Mouse (Mus musculus) limb, embryonic 13.5 days (tissue): Measurements from ENCODE around the gene Lmtk2. TPM values are rescaled to one million over a fixed set of nuclear protein-coding genes. Genes with fewer than 3 reads are reported as not detected.

Source experiments
- ATAC-seq: fragments of 200-750 bp; cut with Nextera tagmentation; 2 replicates; pipeline ENCODE4 v1.8.0; 2017; ENCODE audit warnings: low read depth, moderate number of reproducible peaks, moderate TSS enrichment; ENCODE audit not compliant: low FRiP score
- H3K27ac ChIP-seq: fragments of 300-500 bp; sonication (generic); 2 replicates; pipeline ENCODE4 v1.5.1; 2015; ENCODE audit warnings: inconsistent platforms, mild to moderate bottlenecking, moderate library complexity
- H3K27me3 ChIP-seq: fragments of 300-500 bp; sonication (generic); 2 replicates; pipeline ENCODE4 v1.6.1; 2015; ENCODE audit warnings: mild to moderate bottlenecking, inconsistent platforms
- H3K36me3 ChIP-seq: fragments of 300-500 bp; sonication (generic); 2 replicates; pipeline ENCODE4 v1.6.1; 2015; ENCODE audit warnings: inconsistent platforms, mild to moderate bottlenecking, moderate library complexity
- H3K4me1 ChIP-seq: fragments of 300-500 bp; sonication (generic); 2 replicates; pipeline ENCODE4 v1.6.1; 2015; ENCODE audit warnings: inconsistent platforms
- H3K4me2 ChIP-seq: fragments of 300-500 bp; sonication (generic); replicated peaks from 2 replicates; pipeline ENCODE4 v1.6.1; 2015; ENCODE audit warnings: inconsistent platforms, mild to moderate bottlenecking, moderate library complexity
- H3K4me3 ChIP-seq: fragments of 300-500 bp; sonication (generic); 2 replicates; pipeline ENCODE4 v1.5.1; 2015; ENCODE audit warnings: moderate library complexity, mild to moderate bottlenecking, inconsistent platforms
- H3K9ac ChIP-seq: fragments of 300-500 bp; sonication (generic); 2 replicates; pipeline ENCODE4 v1.6.1; 2015; ENCODE audit warnings: mild to moderate bottlenecking, inconsistent platforms
- H3K9me3 ChIP-seq: fragments of 300-500 bp; sonication (generic); 2 replicates; pipeline ENCODE4 v1.6.1; 2016; ENCODE audit warnings: inconsistent platforms
- WGBS: fragments of 180-500 bp; shearing (Covaris S2); methylation state at CpG from one replicate; pipeline ENCODE4 v1.1.7; 2015; 5-methylcytosine and 5-hydroxymethylcytosine counted together
- polyA plus RNA-seq: library from polyadenylated mRNA; unstranded; fragments of >200 nt; fragmentation: Nextera tagmentation; extraction: Ambion mirVana; gene quantifications from 2 replicates; pipeline ENCODE4 v1.2.1, GENCODE M21; 2015

Lmtk2 gene
- 3.3 and 3.8 TPM in 2 replicates for polyA plus RNA-seq

DNA sequence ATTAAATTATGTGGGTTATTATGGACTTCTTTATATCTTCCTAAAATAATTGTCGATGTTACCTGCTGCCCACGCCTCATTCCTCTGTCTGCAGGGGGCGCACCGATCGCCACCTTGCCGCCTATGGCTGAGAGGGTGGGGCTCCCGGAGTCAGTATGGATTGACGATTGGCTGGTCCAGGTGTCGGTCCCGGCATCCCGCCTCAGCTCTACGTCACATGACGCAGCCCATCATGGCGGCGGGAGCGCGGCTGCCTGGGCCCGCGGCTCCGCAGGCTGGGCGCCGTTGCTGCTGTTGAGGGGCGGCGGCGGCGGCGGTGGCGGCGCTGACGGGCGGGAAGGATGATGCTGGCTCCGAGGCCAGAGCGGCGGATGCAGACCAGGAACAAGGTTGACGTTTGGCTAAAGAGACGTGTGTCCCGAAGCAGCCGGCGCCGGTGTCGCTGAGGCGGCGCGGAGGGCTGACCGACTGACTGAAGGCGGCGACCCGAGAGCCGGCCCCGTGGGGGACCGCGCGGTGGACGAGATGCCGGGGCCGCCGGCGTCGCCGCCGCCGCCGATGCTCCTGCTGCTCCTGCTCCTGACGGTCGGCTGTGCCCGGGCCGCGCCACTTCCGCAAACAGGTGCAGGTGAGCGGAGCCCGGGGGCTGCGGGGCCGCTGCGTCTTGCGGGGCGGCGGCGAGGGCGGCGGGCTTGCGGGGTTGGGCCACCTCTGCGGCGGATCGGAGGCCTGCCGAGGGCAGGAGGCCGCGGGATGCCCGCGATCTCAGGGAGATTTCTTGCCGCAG is at the start of gene Lmtk2:
Gene Lmtk2, plus strand, starts transcription at position 288 of the 787 bp plus-strand sequence.
- H3K4me1 ChIP-seq = peaks cover 10% of the 10 kb centered on the region
- H3K9ac ChIP-seq = peak within 1 kb of the TSS; percentile 90
- peak within 1 kb of the TSS; percentile 65; the same call in 1 of the 2 replicates for H3K27ac ChIP-seq
- no peaks in the 10 kb centered on the region for H3K9me3 ChIP-seq
- whole genome bisulfite sequencing = under 1% methylated on average over 73 of the region's 90 CpGs
- H3K27me3 ChIP-seq = peaks cover 18% of the 10 kb centered on the region; the same call in 1 of the 2 replicates
- H3K4me2 ChIP-seq = peak within 1 kb of the TSS; percentile 84
- H3K36me3 ChIP-seq = no peaks in the 10 kb centered on the region
- peak within 1 kb of the TSS; percentile 99 for H3K4me3 ChIP-seq
- ATAC-seq = peak; percentile 99

DNA sequence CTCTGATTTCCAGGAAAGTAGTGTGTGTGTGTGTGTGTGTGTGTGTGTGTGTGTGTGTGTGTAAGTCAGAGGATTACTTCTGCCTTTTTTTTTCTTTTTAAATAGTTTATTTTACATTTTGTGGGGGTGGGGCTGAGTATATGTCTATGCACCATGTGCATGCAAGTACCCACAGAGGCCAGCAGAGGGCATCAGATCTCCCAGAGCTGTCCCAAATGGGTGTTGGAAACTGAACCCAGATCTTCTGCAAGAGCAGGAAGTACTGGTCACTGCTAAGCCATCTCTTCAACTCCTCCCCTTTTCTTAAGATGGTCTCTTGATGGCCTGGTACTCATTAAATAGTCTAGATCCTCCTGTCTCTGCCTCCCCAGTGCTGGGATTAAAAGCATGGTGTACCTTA is 49.0 kb upstream of the Lmtk2 start:
- Histone ChIP-seq H3K9me3 (no peaks in the 10 kb centered on the region), H3K9ac (no peak overlapping the region), H3K36me3 (no peaks in the 10 kb centered on the region), H3K4me3 (no peak overlapping the region), H3K4me1 (peaks cover 4% of the 10 kb centered on the region; the same call in 1 of the 2 replicates), H3K27ac (no peak overlapping the region), H3K27me3 (no peaks in the 10 kb centered on the region), H3K4me2 (no peak overlapping the region)
- ATAC-seq = no peak

DNA sequence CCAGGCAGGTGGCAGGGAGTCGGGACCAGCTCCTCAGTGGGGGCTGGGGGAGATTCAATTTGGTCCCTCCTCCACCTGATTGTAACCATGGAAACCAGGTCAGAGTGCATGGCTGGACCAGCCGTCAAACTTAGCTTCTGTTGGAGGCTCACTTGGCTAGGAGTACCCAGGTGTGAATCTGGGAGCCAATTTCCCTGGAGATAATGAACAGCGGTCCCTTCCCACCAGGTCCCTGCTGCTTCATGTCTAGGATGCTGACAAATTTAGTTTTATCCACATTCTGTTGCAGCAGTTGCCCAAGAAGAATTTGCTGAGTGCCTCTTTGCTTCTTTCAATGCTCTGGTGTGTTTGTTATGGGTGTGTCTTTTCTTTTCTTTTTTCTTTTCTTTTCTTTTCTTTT is 46.8 kb upstream of the Lmtk2 start:
- H3K36me3 ChIP-seq = no peaks in the 10 kb centered on the region
- no peak overlapping the region for H3K9ac ChIP-seq
- H3K9me3 ChIP-seq = no peaks in the 10 kb centered on the region
- no peak overlapping the region for H3K4me2 ChIP-seq
- no peaks in the 10 kb centered on the region for H3K27me3 ChIP-seq
- H3K4me1 ChIP-seq = no peaks in the 10 kb centered on the region
- no peak overlapping the region for H3K27ac ChIP-seq
- WGBS = 44% methylated on average over 3 of the region's 3 CpGs
- no peak overlapping the region for H3K4me3 ChIP-seq
- no peak for ATAC-seq

DNA sequence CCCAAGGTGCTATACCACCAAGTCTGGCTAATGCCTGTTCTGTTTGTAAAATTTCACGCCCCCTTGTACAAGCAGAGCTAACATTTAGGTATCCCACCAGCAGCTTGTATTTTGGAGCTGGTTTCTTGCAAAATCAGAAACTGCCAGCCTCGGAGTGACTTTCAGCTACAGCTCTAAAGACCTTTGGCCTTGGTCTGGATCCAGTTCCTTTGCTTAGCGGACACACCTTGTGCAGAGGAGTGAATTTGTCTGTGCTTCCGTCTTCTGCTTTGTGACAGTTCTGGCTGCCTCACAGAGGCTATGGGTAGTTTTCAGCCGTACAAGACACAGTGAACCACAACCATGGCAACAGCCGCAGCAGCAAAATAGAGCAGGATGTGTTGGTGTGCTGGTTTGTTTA is 45.9 kb upstream of the Lmtk2 start:
- Histone ChIP-seq H3K4me1 (no peaks in the 10 kb centered on the region), H3K36me3 (no peaks in the 10 kb centered on the region), H3K9ac (no peak overlapping the region), H3K27me3 (no peaks in the 10 kb centered on the region), H3K4me2 (no peak overlapping the region), H3K4me3 (no peak overlapping the region), H3K27ac (no peak overlapping the region), H3K9me3 (no peaks in the 10 kb centered on the region)
- 93% methylated on average over 6 of the region's 6 CpGs for WGBS
- ATAC-seq = no peak

DNA sequence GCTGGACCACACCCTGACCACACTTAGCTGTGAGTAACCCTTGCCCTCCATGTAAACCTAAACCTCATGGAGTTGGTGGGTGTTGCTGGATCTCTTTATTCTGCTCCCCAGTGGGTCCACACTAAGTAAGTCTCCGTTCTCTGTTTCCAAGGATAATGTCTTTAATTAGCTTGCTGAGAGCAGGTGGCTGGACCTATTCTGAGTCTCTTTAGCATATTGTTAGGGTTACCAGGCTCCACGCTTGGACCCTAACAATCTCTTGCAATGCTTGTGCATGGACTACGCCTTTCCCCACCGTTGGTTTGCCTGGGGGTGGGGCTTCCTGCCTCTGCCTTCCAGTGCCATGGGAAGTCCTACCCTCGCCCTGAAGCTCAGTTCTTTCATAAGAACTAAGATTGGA is 36.1 kb upstream of the Lmtk2 start:
- Histone ChIP-seq H3K36me3 (no peaks in the 10 kb centered on the region), H3K27ac (no peak overlapping the region), H3K27me3 (no peaks in the 10 kb centered on the region), H3K4me3 (no peak overlapping the region), H3K4me1 (no peaks in the 10 kb centered on the region), H3K4me2 (no peak overlapping the region), H3K9ac (no peak overlapping the region), H3K9me3 (0 out of 2 replicates have a peak, but pooled peaks cover 3% of the 10 kb centered on the region)
- ATAC-seq = no peak
- WGBS = 70% methylated on average over 5 of the region's 5 CpGs

DNA sequence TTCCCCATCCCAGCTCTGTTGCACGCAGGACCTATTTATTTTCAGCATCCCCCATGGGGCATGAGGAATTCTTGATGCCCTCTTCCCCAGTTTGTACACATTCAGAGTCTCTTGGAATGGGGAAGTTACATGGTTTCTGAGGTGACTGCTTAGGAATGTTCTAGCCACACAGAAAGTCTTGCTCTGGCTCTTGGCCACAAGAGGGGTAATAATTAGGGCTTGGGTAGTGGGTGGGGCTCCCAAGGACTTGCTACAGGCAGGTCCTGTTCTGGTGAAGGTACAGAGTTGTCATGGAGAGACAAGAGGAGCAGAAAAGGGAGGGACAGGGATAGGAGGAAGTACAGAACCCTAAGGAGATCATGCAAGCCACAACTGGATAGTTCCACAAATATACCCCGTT is 34.2 kb upstream of the Lmtk2 start:
- H3K4me2 ChIP-seq = no peak overlapping the region
- no peaks in the 10 kb centered on the region for H3K36me3 ChIP-seq
- no peak for ATAC-seq
- 0 out of 2 replicates have a peak, but pooled peaks cover 3% of the 10 kb centered on the region for H3K9me3 ChIP-seq
- no peak overlapping the region for H3K27ac ChIP-seq
- H3K4me3 ChIP-seq = no peak overlapping the region
- H3K9ac ChIP-seq = no peak overlapping the region
- 81% methylated on average over 2 of the region's 2 CpGs for WGBS
- H3K27me3 ChIP-seq = no peaks in the 10 kb centered on the region
- no peaks in the 10 kb centered on the region for H3K4me1 ChIP-seq

DNA sequence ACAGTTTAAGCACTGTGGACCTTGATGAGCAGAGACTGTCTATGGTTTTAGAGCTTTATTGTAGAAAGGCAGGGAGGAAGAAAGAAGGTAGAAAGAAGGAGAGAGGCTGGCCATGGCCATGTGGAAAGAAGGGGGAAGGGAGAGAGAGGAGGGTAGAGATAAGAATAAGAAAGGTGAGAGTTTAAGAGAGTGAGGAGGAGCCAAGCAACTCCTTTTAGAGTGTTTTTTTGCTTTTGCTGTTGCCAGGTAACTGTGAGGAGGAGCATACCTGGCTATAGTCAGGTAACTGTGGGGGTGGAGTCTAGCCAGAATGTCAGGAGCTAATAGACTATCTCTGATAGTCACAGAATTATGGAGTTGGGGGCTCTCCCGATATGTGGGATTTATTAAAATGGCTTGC is 30.2 kb upstream of the Lmtk2 start:
- no peak for ATAC-seq

DNA sequence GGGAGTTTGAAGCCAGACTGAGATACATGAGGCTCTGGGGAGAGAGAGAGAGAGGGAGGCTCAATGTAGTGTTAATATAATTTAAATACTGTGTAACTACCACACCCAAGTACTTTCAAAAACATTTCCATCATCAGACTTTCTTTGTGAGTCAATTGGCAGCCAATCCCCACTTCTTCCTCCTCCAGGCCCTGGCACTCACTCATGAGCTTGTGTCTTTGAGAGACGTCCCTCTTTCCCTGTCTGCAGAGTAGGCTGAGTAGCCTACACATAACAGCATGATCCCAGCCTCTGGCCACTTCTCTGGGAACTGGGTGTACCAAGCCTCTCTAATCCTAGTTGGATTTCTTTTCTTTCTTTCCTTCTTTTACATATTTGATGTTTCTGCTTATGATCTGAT is 29.0 kb upstream of the Lmtk2 start:
- Histone ChIP-seq H3K27ac (no peak overlapping the region), H3K9ac (no peak overlapping the region), H3K9me3 (0 out of 2 replicates have a peak, but pooled peaks cover 3% of the 10 kb centered on the region), H3K4me2 (no peak overlapping the region), H3K27me3 (no peaks in the 10 kb centered on the region), H3K4me3 (no peak overlapping the region), H3K36me3 (no peaks in the 10 kb centered on the region), H3K4me1 (no peaks in the 10 kb centered on the region)
- ATAC-seq = no peak
- 40% methylated on average over 1 of the region's 1 CpGs for WGBS

More for the DNA sequence above, 30.2 kb upstream of the Lmtk2 start:
- 85% methylated on average over 1 of the region's 1 CpGs for WGBS
- no peaks in the 10 kb centered on the region for H3K4me1 ChIP-seq
- no peak overlapping the region for H3K4me3 ChIP-seq
- H3K9me3 ChIP-seq = 0 out of 2 replicates have a peak, but pooled peaks cover 3% of the 10 kb centered on the region
- no peaks in the 10 kb centered on the region for H3K36me3 ChIP-seq
- H3K27me3 ChIP-seq = no peaks in the 10 kb centered on the region
- no peak overlapping the region for H3K4me2 ChIP-seq
- H3K27ac ChIP-seq = no peak overlapping the region
- no peak overlapping the region for H3K9ac ChIP-seq

DNA sequence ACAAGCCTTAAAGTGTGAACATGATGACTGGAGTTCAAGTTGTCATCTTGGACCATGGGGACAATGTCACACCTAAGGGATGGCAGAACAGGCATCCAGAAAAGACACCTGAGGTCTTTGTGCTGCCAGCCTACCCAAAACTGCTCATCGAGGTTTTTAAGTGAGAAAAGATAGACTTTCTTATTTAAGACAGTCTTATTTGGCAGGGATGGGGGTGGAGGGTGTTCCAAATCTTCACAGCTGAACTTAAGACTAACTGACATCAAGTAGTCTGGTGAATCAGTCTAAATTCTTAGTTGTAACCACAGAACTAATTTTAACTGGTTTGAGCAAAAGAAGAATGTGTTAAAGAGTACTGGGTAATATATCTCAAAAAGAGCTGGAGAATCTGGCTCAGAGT is 22.7 kb upstream of the Lmtk2 start:
- Histone ChIP-seq H3K4me2 (no peak overlapping the region), H3K9ac (no peak overlapping the region), H3K27me3 (0 out of 2 replicates have a peak, but pooled peaks cover 2% of the 10 kb centered on the region), H3K9me3 (no peaks in the 10 kb centered on the region), H3K4me3 (no peak overlapping the region), H3K4me1 (no peaks in the 10 kb centered on the region), H3K27ac (no peak overlapping the region), H3K36me3 (no peaks in the 10 kb centered on the region)
- ATAC-seq = no peak
- 73% methylated on average over 1 of the region's 1 CpGs for WGBS

DNA sequence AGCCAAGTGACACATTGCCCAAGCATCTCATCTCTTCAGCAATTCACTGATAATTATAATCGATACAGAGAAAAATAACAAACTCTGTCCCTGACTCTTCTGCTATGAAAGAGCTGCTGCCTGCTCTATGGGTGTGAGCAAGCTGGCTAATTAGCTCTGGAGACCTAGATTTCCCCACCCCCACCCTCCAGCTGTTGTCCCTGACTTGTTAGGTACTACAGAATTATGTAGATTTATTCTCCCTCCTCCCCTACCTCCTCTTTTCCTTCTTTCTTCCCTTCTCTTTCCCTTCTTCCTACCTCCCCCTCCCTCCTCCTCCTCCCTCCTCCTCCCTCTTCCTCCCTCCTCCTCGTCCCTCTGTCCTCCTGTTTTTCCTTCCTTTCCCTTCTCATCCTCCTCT is 19.4 kb upstream of the Lmtk2 start:
- 65% methylated on average over 2 of the region's 2 CpGs for WGBS
- no peak overlapping the region for H3K9ac ChIP-seq
- no peak overlapping the region for H3K4me2 ChIP-seq
- H3K36me3 ChIP-seq = no peaks in the 10 kb centered on the region
- H3K4me3 ChIP-seq = no peak overlapping the region
- H3K9me3 ChIP-seq = no peaks in the 10 kb centered on the region
- no peak overlapping the region for H3K27ac ChIP-seq
- 0 out of 2 replicates have a peak, but pooled peaks cover 2% of the 10 kb centered on the region for H3K27me3 ChIP-seq
- H3K4me1 ChIP-seq = no peaks in the 10 kb centered on the region
- no peak for ATAC-seq

DNA sequence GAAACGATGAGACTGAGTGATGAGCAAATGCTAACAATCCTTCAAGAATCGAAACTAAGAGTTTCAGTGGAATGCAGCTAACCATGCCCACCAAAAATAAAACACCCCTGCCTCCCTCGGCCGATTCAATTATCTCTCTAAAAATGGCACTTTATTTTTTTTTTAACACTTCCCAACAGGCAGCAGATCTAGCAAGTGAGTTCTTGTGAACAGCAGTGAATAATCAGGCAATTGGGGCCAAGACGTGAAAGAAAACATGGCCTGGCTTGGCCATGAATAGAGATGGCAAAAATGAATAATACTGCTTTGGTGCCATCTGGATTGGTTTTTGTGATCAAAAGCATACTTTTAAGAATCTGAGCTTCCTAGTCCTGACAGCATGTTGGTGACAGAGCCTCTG is 18.2 kb upstream of the Lmtk2 start:
- Histone ChIP-seq H3K9me3 (no peaks in the 10 kb centered on the region), H3K27ac (no peak overlapping the region), H3K4me1 (no peaks in the 10 kb centered on the region), H3K27me3 (0 out of 2 replicates have a peak, but pooled peaks cover 2% of the 10 kb centered on the region), H3K4me2 (no peak overlapping the region), H3K4me3 (no peak overlapping the region), H3K36me3 (no peaks in the 10 kb centered on the region), H3K9ac (no peak overlapping the region)
- no peak for ATAC-seq
- 86% methylated on average over 5 of the region's 5 CpGs for WGBS

DNA sequence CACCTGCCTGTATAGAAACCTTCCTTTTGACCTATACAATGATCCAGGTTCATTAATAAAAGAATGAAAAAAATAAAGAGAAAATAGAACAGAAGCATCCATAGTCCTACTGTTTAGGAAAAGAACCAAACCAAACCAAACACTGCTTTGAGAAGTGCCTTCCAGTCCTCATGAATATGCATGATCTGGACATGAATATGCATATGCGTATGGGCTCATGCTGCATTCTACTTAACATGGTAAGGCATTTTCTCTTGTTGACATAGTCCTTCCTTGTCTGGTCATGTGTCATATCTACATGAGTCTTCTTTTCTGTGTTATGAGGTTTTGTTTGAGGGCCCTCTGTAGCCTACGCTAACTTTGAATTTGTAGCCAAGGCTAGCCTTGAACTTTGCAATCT is 16.7 kb upstream of the Lmtk2 start:
- H3K27ac ChIP-seq = no peak overlapping the region
- H3K4me3 ChIP-seq = no peak overlapping the region
- no peaks in the 10 kb centered on the region for H3K36me3 ChIP-seq
- 0 out of 2 replicates have a peak, but pooled peaks cover 2% of the 10 kb centered on the region for H3K27me3 ChIP-seq
- no peak overlapping the region for H3K4me2 ChIP-seq
- no peaks in the 10 kb centered on the region for H3K4me1 ChIP-seq
- H3K9me3 ChIP-seq = no peaks in the 10 kb centered on the region
- H3K9ac ChIP-seq = no peak overlapping the region
- 93% methylated on average over 2 of the region's 2 CpGs for WGBS
- no peak for ATAC-seq

DNA sequence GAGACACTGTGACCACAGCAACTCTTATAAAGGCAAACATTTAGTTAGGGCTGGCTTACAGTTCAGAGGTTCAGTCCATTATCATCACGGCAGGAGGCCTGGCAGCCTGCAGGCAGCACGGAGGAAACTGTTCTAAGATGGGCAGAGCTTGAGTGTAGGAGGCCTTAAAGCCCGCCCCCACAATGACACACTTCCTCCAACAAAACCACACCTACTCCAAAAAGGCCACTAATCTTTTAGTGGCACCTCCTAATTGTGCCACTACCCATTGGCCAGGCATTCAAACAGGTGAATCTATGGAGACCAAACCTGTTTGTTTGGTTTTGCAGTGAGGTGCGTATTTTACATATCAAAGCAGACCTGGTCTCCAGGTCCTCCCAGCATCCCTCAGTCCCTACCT is 16.0 kb upstream of the Lmtk2 start:
- Histone ChIP-seq H3K4me2 (no peak overlapping the region), H3K36me3 (no peaks in the 10 kb centered on the region), H3K9ac (no peak overlapping the region), H3K4me1 (no peaks in the 10 kb centered on the region), H3K9me3 (no peaks in the 10 kb centered on the region), H3K4me3 (no peak overlapping the region), H3K27me3 (0 out of 2 replicates have a peak, but pooled peaks cover under 1% of the 10 kb centered on the region), H3K27ac (no peak overlapping the region)
- WGBS = 73% methylated on average over 4 of the region's 4 CpGs
- no peak for ATAC-seq
